Mouse (Mus musculus): ENCODE data around the gene Crybg3. TPM values are rescaled to one million over a fixed set of nuclear protein-coding genes. Genes with fewer than 3 reads are reported as not detected.

Crybg3 gene
- polyA plus RNA-seq, 1 experiment from 2014 or later, result 6.6 TPM

GRCm38 (mm10) chr16:59570807-59571206 is 30.0 kb downstream of the Crybg3 start:
- H3K27me3 ChIP-seq (replicated peaks), result no peaks in the 10 kb centered on the region
- H3K9me3 ChIP-seq, result no peaks in the 10 kb centered on the region
- no peaks in the 10 kb centered on the region for H3K4me1 ChIP-seq
- no peak overlapping the region for H3K4me3 ChIP-seq
- H3K9ac ChIP-seq, result no peak overlapping the region
- no peak overlapping the region for H3K4me2 ChIP-seq (replicated peaks)
- H3K27ac ChIP-seq, result no peak overlapping the region
- WGBS, result 94% methylated on average over 8 of the region's 8 CpGs
- no peak for ATAC-seq (ENCODE audit: low FRiP score, low read depth)
- no peaks in the 10 kb centered on the region for H3K36me3 ChIP-seq

DNA sequence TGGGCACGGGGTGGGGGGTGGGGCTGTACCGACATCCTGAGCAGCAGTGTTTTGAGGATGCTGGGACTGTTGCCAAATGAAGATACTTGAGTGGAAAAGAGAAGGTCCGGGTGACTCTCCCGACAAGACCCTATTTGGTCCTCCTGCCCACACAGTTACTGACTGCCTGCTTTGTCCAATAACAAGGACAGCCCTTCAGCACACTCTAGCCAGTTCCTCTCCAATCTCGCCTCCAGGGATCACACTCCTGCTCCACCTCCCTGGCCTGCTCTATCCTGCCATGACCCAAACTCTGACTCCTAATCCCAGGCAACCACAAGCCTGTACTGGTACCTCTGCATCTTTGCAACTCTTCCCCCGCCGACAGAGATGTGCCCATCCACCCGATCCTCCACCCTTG is 30.9 kb downstream of the Crybg3 start:
- Histone ChIP-seq H3K4me3 (no peak overlapping the region), H3K36me3 (no peaks in the 10 kb centered on the region), H3K9ac (no peak overlapping the region), H3K27ac (no peak overlapping the region), H3K27me3 (replicated peaks) (no peaks in the 10 kb centered on the region), H3K4me2 (replicated peaks) (no peak overlapping the region), H3K9me3 (no peaks in the 10 kb centered on the region), H3K4me1 (no peaks in the 10 kb centered on the region)
- ATAC-seq (ENCODE audit: low FRiP score, low read depth), result no peak
- 86% methylated on average over 8 of the region's 8 CpGs for WGBS

GRCm38 (mm10) chr16:59567721-59568381 is 32.9 kb downstream of the Crybg3 start:
- WGBS, result 67% methylated on average over 8 of the region's 10 CpGs
- Histone ChIP-seq H3K9ac (no peak overlapping the region), H3K4me2 (replicated peaks) (no peak overlapping the region), H3K4me3 (no peak overlapping the region), H3K27me3 (replicated peaks) (no peaks in the 10 kb centered on the region), H3K9me3 (no peaks in the 10 kb centered on the region), H3K27ac (no peak overlapping the region), H3K36me3 (no peaks in the 10 kb centered on the region), H3K4me1 (no peaks in the 10 kb centered on the region)
- no peak for ATAC-seq (ENCODE audit: low FRiP score, low read depth)

DNA sequence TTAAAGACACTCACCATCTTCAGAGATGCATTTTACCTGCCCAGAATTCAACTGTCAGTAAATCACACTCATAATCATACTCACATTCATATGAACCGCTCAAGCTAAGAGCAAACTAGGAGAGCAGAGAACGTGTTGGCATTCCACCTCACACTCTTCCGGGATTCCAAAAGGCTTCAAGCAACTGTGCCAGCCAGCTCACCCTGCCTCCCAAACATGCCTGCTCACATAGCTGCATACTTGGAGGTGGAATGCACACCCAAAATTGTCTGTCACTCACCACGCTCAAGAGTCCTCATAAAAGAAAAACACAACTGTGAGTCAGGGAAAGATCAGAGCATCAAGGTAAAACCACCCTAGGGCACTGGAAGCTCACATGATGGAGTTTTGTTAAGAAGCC is 34.3 kb downstream of the Crybg3 start:
- no peak for ATAC-seq (ENCODE audit: low FRiP score, low read depth)
- 92% methylated on average over 4 of the region's 4 CpGs for WGBS
- H3K36me3 ChIP-seq, result no peaks in the 10 kb centered on the region
- H3K4me2 ChIP-seq (replicated peaks), result no peak overlapping the region
- H3K9ac ChIP-seq, result no peak overlapping the region
- H3K9me3 ChIP-seq, result no peaks in the 10 kb centered on the region
- no peaks in the 10 kb centered on the region for H3K4me1 ChIP-seq
- no peak overlapping the region for H3K27ac ChIP-seq
- no peaks in the 10 kb centered on the region for H3K27me3 ChIP-seq (replicated peaks)
- H3K4me3 ChIP-seq, result no peak overlapping the region

DNA sequence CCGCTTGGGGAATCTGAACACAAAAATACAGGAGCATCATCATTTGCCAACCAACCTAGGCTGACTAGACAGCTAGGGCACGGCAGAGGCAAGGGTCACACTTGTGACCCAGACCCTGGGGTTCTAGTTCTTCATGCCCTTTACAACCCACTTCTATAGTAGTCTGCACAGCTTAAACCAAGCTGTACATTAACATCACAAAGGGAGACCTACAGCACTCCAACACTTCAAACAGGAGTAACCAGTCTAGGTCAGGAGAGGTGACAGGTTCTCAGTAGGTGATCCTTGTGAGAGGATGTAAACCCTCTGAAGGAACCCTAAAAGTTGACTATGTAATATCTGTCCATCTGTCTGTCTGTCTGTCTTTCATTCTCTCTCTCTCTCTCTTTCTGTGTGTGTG is 35.1 kb downstream of the Crybg3 start:
- H3K4me3 ChIP-seq, result no peak overlapping the region
- ATAC-seq (ENCODE audit: low FRiP score, low read depth), result no peak
- 67% methylated on average over 2 of the region's 2 CpGs for WGBS

DNA sequence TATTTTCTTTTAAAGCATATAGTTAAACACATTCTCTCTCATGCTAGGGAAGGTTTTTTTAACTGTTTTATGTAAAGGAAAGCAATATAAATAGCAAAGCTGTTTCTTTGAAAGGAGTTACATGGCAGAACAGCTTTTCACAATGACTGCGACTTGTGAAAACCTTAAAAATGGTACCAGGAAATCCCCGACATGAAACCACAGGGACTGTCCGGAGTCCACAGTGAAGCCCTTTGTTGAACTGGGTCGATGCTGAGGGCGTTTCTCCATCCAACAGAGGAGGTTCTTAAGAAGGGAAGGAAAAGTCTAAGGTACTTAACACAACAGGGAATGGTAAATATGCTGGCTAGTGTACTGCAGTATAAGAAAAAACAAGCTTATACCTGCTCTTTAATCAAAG is 36.8 kb downstream of the Crybg3 start:
- Histone ChIP-seq H3K9ac (no peak overlapping the region), H3K4me2 (replicated peaks) (no peak overlapping the region), H3K27ac (no peak overlapping the region), H3K4me1 (0 out of 2 replicates have a peak, but pooled peaks cover 4% of the 10 kb centered on the region), H3K27me3 (replicated peaks) (no peaks in the 10 kb centered on the region), H3K9me3 (no peaks in the 10 kb centered on the region), H3K36me3 (no peaks in the 10 kb centered on the region), H3K4me3 (no peak overlapping the region)
- no peak for ATAC-seq (ENCODE audit: low FRiP score, low read depth)
- 79% methylated on average over 5 of the region's 5 CpGs for WGBS

More for the DNA sequence above, 35.1 kb downstream of the Crybg3 start:
- Histone ChIP-seq H3K4me2 (replicated peaks) (no peak overlapping the region), H3K4me1 (no peaks in the 10 kb centered on the region), H3K27ac (no peak overlapping the region), H3K9me3 (no peaks in the 10 kb centered on the region), H3K9ac (no peak overlapping the region), H3K27me3 (replicated peaks) (no peaks in the 10 kb centered on the region), H3K36me3 (no peaks in the 10 kb centered on the region)

DNA sequence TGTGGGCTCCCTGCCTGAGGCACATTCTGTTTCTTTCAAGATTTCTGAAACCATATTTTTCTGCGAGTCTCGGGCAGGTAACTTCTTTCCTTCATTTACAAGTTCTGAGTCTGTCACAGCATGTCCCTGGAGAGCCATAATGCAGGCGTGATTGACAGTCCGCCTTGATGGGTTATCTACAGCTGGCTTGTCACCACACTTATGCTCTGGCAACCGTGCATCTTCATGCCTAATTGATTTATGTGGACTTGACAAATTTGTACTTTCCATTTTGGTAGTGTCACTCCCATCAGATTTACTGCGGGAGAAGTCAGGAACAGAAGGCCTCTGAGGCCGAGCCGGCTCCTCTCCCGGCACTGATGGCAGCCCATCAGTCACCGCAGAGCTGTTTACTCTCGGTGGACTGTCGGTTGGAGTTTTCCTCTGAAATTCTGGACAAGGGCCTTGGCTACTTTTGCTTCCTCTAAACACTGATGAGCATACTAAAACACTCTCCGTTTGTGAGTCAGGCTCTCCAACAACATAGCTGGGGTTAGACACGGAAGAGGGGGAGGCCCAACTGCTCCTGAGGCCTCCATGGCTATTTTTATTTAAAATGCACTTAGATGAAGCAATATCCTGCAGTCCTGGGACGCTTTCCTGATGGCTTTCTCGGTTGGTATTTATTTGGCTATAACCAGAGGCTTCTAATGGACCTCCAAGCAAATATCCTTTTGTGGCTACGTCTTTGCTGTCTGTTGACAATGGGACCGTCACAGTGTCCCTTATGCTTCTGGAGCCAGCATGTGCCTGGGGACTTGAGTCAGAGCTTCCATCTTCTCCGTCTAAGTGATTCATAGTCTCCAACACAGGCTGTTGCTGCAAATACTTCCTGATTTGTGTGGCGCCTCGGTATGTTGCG is 41.2 kb downstream of the Crybg3 start:
- peak; percentile 79 for ATAC-seq (ENCODE audit: low FRiP score, low read depth)
- H3K27me3 ChIP-seq (replicated peaks), result no peaks in the 10 kb centered on the region
- H3K9ac ChIP-seq, result no peak overlapping the region
- 51% methylated on average over 22 of the region's 22 CpGs for WGBS
- H3K27ac ChIP-seq, result no peak overlapping the region
- no peak overlapping the region for H3K4me3 ChIP-seq
- H3K4me1 ChIP-seq, result 0 out of 2 replicates have a peak, but pooled peaks cover 4% of the 10 kb centered on the region
- no peaks in the 10 kb centered on the region for H3K36me3 ChIP-seq
- no peak overlapping the region for H3K4me2 ChIP-seq (replicated peaks)
- no peaks in the 10 kb centered on the region for H3K9me3 ChIP-seq

DNA sequence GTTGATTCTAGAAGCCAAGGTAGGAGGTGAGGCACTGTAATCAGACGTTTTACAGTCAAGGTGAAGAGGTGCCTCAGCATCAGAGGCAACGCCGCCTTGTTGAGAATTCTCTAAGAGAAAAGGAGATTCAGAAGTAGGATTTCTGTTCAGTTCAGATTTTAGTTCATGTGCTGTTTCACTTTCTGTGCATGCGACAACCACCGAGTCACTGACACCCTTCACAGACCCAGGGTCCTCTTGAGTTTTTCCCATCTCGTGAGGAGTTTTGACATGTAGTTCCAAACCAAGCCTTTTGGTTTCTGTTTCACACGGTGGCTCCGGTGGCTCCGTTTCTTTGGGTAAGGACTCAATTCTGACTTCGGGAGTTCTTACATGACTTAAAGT is 41.9 kb downstream of the Crybg3 start:
- H3K9me3 ChIP-seq, result no peaks in the 10 kb centered on the region
- H3K27ac ChIP-seq, result no peak overlapping the region
- no peaks in the 10 kb centered on the region for H3K36me3 ChIP-seq
- H3K4me1 ChIP-seq, result 0 out of 2 replicates have a peak, but pooled peaks cover 4% of the 10 kb centered on the region
- H3K4me3 ChIP-seq, result no peak overlapping the region
- no peaks in the 10 kb centered on the region for H3K27me3 ChIP-seq (replicated peaks)
- 89% methylated on average over 10 of the region's 10 CpGs for WGBS
- no peak overlapping the region for H3K4me2 ChIP-seq (replicated peaks)
- H3K9ac ChIP-seq, result no peak overlapping the region
- no peak for ATAC-seq (ENCODE audit: low FRiP score, low read depth)

DNA sequence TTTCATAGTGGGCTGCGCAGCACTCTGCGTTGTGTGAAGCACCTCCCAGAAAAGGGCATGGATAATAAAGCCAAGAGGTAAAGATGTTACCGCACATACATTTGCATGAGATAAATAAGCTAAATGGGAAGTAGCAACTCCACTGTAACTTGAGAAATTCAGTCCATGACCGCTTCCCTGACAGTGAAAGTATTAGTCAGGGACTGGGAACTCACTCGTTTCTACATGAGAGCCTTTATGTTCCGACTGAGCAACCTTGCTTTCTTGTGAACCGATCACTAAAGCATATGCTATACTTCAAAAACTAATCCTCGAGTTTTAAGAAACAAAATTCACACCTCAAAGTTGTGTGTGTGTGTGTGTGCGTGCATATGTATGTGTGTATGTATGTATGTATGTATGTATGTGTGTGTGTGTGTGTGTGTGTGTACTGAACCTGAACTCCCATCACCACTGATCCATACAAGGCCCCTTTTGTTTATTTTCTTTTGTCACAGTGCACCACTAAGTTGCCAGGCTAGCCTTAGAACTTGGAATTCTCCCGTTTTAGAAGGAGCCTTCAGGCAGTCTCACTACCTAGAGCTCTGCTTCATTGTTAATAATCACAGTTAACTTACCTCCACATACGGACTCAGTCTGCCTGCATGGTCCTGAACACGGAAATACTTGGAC is 47.2 kb downstream of the Crybg3 start:
- 83% methylated on average over 12 of the region's 12 CpGs for WGBS
- H3K9ac ChIP-seq, result no peak overlapping the region
- no peak overlapping the region for H3K4me2 ChIP-seq (replicated peaks)
- no peak for ATAC-seq (ENCODE audit: low FRiP score, low read depth)
- H3K9me3 ChIP-seq, result no peaks in the 10 kb centered on the region
- no peaks in the 10 kb centered on the region for H3K36me3 ChIP-seq
- no peak overlapping the region for H3K27ac ChIP-seq
- no peak overlapping the region for H3K4me3 ChIP-seq
- no peaks in the 10 kb centered on the region for H3K4me1 ChIP-seq
- no peaks in the 10 kb centered on the region for H3K27me3 ChIP-seq (replicated peaks)

- Histone ChIP-seq H3K4me1 (peaks cover 7% of the 10 kb centered on the region; the same call in 1 of the 2 replicates), H3K27me3 (replicated peaks) (no peaks in the 10 kb centered on the region), H3K4me3 (no peak overlapping the region), H3K9me3 (no peaks in the 10 kb centered on the region), H3K27ac (no peak overlapping the region), H3K9ac (no peak overlapping the region), H3K4me2 (replicated peaks) (no peak overlapping the region), H3K36me3 (no peaks in the 10 kb centered on the region)
- ATAC-seq (ENCODE audit: low FRiP score, low read depth), result no peak
- WGBS, result 84% methylated on average over 5 of the region's 5 CpGs
These were observed 49.3 kb downstream of the Crybg3 start for GRCm38 (mm10) chr16:59551507-59551906.

GRCm38 (mm10) chr16:59549631-59550030 is 51.1 kb downstream of the Crybg3 start:
- Histone ChIP-seq H3K4me1 (peaks cover 7% of the 10 kb centered on the region; the same call in 1 of the 2 replicates), H3K9me3 (no peaks in the 10 kb centered on the region), H3K4me3 (no peak overlapping the region), H3K36me3 (no peaks in the 10 kb centered on the region), H3K4me2 (replicated peaks) (no peak overlapping the region), H3K27ac (no peak overlapping the region), H3K9ac (no peak overlapping the region), H3K27me3 (replicated peaks) (no peaks in the 10 kb centered on the region)
- WGBS, result 85% methylated on average over 15 of the region's 15 CpGs
- ATAC-seq (ENCODE audit: low FRiP score, low read depth), result peak; percentile 35; the same call in 1 of the 2 replicates

DNA sequence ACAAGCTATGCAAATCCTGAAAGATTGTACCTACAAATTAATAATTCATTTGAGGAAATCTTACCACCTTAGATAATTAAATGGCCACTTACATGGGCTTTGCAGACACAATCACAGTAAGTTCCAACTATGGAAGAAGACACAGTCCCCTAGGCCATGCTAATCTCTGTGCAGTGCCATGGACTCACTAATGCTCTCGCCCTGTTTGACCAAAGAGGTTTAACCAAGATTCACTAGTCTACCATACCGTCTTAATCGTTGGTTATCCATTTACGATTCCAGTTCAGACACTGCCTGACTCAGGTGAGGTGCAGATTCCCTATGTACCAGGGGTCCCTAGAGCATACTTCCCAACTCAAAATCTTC is 52.2 kb downstream of the Crybg3 start:
- Histone ChIP-seq H3K36me3 (no peaks in the 10 kb centered on the region), H3K4me3 (no peak overlapping the region), H3K9ac (no peak overlapping the region), H3K27me3 (replicated peaks) (no peaks in the 10 kb centered on the region), H3K4me2 (replicated peaks) (no peak overlapping the region), H3K4me1 (peaks cover 10% of the 10 kb centered on the region; the same call in 1 of the 2 replicates), H3K27ac (no peak overlapping the region), H3K9me3 (no peaks in the 10 kb centered on the region)
- 95% methylated on average over 4 of the region's 4 CpGs for WGBS
- ATAC-seq (ENCODE audit: low FRiP score, low read depth), result no peak
